Mouse (Mus musculus) forebrain, postnatal 0 days (tissue): ENCODE results near the gene Acp2. TPM values are rescaled to one million over a fixed set of nuclear protein-coding genes. Genes with fewer than 3 reads are reported as not detected.

ENCODE experiments used
- ATAC-seq: fragments of 200-750 bp; cut with Nextera tagmentation; 2 replicates; pipeline ENCODE4 v1.8.0; 2017; ENCODE audit warnings: mild to moderate bottlenecking, moderate library complexity
- DNase-seq: peaks from one replicate; pipeline ENCODE4 v3.0.0-alpha.2; 2015
- H3K27ac ChIP-seq: fragments of 300-500 bp; sonication (generic); 2 replicates; pipeline ENCODE4 v1.5.1; 2014; ENCODE audit warnings: low read depth, mild to moderate bottlenecking, antibody characterized with exemption, low read length, moderate library complexity, mixed read lengths
- H3K27me3 ChIP-seq: fragments of 300-500 bp; sonication (generic); 2 replicates; pipeline ENCODE4 v1.6.1; 2014; ENCODE audit warnings: mild to moderate bottlenecking, low read length, mixed read lengths; ENCODE audit not compliant: insufficient read depth
- H3K36me3 ChIP-seq: fragments of 300-500 bp; sonication (generic); 2 replicates; pipeline ENCODE4 v1.6.1; 2014; ENCODE audit warnings: mild to moderate bottlenecking, moderate library complexity; ENCODE audit not compliant: insufficient read depth
- H3K4me1 ChIP-seq: fragments of 300-500 bp; sonication (generic); 2 replicates; pipeline ENCODE4 v1.6.1; 2014; ENCODE audit warnings: antibody characterized with exemption; ENCODE audit not compliant: insufficient read depth
- H3K4me2 ChIP-seq: fragments of 300-500 bp; sonication (generic); 2 replicates; pipeline ENCODE4 v1.6.1; 2014; ENCODE audit warnings: low read depth, mild to moderate bottlenecking, moderate library complexity
- H3K4me3 ChIP-seq: fragments of 300-500 bp; sonication (generic); 2 replicates; pipeline ENCODE4 v1.5.1; 2014; ENCODE audit warnings: low read depth, low read length, mixed read lengths
- H3K9ac ChIP-seq: fragments of 300-500 bp; sonication (generic); 2 replicates; pipeline ENCODE4 v1.6.1; 2014; ENCODE audit warnings: mild to moderate bottlenecking
- H3K9me3 ChIP-seq: fragments of 300-500 bp; sonication (generic); 2 replicates; pipeline ENCODE4 v1.6.1; 2016; ENCODE audit warnings: low read length
- CTCF ChIP-seq: sonication (generic); IDR thresholded peaks from 2 replicates; pipeline ENCODE4 v1.5.1; 2016; ENCODE audit warnings: antibody characterized with exemption, control low read depth, low read depth
- WGBS: fragments of 180-500 bp; shearing (Covaris S2); extraction: QIAGEN DNeasy Blood & Tissue Kit; methylation state at CpG from one replicate; pipeline ENCODE4 v1.1.7; 2014; 5-methylcytosine and 5-hydroxymethylcytosine counted together
- polyA plus RNA-seq: library from polyadenylated mRNA; unstranded; fragments of >200 nt; fragmentation: Nextera tagmentation; extraction: Ambion mirVana; gene quantifications from 2 replicates; pipeline ENCODE4 v1.2.1, GENCODE M21; 2015
- total RNA-seq: library from RNA; depleted of rRNA; stranded (reverse); fragments of >200 nt; gene quantifications from 2 replicates; pipeline ENCODE4 v1.2.3, GENCODE M21; 2014; rRNA removed

The Acp2 gene
- total RNA-seq = 32.9 and 39.4 TPM in 2 replicates
- 24.4 and 32.2 TPM in 2 replicates for polyA plus RNA-seq

- H3K36me3 ChIP-seq = peaks cover 21% of the 10 kb centered on the region
- peak; percentile 98 for ATAC-seq
- peak within 1 kb of the TSS; percentile 86 for H3K27ac ChIP-seq
- no peaks in the 10 kb centered on the region for H3K9me3 ChIP-seq
- peak within 1 kb of the TSS; percentile 74 for H3K9ac ChIP-seq
- H3K27me3 ChIP-seq = no peaks in the 10 kb centered on the region
- WGBS = 4% methylated on average over 28 of the region's 28 CpGs
- peaks cover 15% of the 10 kb centered on the region for H3K4me1 ChIP-seq
- peak within 1 kb of the TSS; percentile 66 for H3K4me2 ChIP-seq
- TF ChIP-seq CTCF = peak; percentile 36; the same call in 1 of the 2 replicates
- peak within 1 kb of the TSS; percentile 59 for H3K4me3 ChIP-seq
- DNase-seq = peak; percentile 97
Observed at GRCm38 (mm10) chr2:91202222-91202971, at the start of gene Acp2, which contains the start of gene Nr1h3. Acp2 (plus strand) TSS chr2:91202885. Nr1h3 (minus strand) TSS chr2:91202834.

- WGBS = 93% methylated on average over 3 of the region's 3 CpGs
- TF ChIP-seq CTCF = no peak
- DNase-seq = no peak
Observed at GRCm38 (mm10) chr2:91152885-91153377, 49.8 kb upstream of the Acp2 start.

GRCm38 (mm10) chr2:91154091-91154490, 48.6 kb upstream of the Acp2 start:
- TF ChIP-seq CTCF = no peak
- 95% methylated on average over 3 of the region's 3 CpGs for WGBS
- Histone ChIP-seq H3K36me3 (peaks cover 83% of the 10 kb centered on the region), H3K27me3 (no peaks in the 10 kb centered on the region), H3K4me3 (no peak overlapping the region), H3K4me1 (no peaks in the 10 kb centered on the region), H3K9me3 (no peaks in the 10 kb centered on the region), H3K9ac (no peak overlapping the region), H3K4me2 (no peak overlapping the region), H3K27ac (no peak overlapping the region)
- no peak for ATAC-seq
- no peak for DNase-seq

More at GRCm38 (mm10) chr2:91152885-91153377, 49.8 kb upstream of the Acp2 start:
- H3K9me3 ChIP-seq = no peaks in the 10 kb centered on the region
- no peak overlapping the region for H3K27ac ChIP-seq
- H3K27me3 ChIP-seq = no peaks in the 10 kb centered on the region
- H3K4me3 ChIP-seq = no peak overlapping the region
- H3K36me3 ChIP-seq = peaks cover 77% of the 10 kb centered on the region
- H3K4me2 ChIP-seq = no peak overlapping the region
- ATAC-seq = no peak
- H3K4me1 ChIP-seq = no peaks in the 10 kb centered on the region
- no peak overlapping the region for H3K9ac ChIP-seq

GRCm38 (mm10) chr2:91157002-91157752, 45.5 kb upstream of the Acp2 start:
- 31% methylated on average over 6 of the region's 6 CpGs for WGBS
- Histone ChIP-seq H3K9me3 (no peaks in the 10 kb centered on the region), H3K9ac (no peak overlapping the region), H3K36me3 (peaks cover 87% of the 10 kb centered on the region), H3K4me1 (no peaks in the 10 kb centered on the region), H3K27ac (no peak overlapping the region), H3K4me2 (no peak overlapping the region), H3K27me3 (no peaks in the 10 kb centered on the region), H3K4me3 (no peak overlapping the region)
- ATAC-seq (no peak), DNase-seq (no peak)
- no peak for TF ChIP-seq CTCF

GRCm38 (mm10) chr2:91160591-91160990, 42.1 kb upstream of the Acp2 start:
- Histone ChIP-seq H3K4me3 (no peak overlapping the region), H3K27ac (no peak overlapping the region), H3K36me3 (peaks cover 86% of the 10 kb centered on the region), H3K4me1 (no peaks in the 10 kb centered on the region), H3K9me3 (no peaks in the 10 kb centered on the region), H3K27me3 (no peaks in the 10 kb centered on the region), H3K9ac (no peak overlapping the region), H3K4me2 (no peak overlapping the region)
- ATAC-seq (no peak), DNase-seq (no peak)
- 92% methylated on average over 6 of the region's 6 CpGs for WGBS
- TF ChIP-seq CTCF = no peak

GRCm38 (mm10) chr2:91162952-91163351, 39.7 kb upstream of the Acp2 start:
- Histone ChIP-seq H3K27me3 (no peaks in the 10 kb centered on the region), H3K4me1 (no peaks in the 10 kb centered on the region), H3K9ac (no peak overlapping the region), H3K36me3 (peaks cover 87% of the 10 kb centered on the region), H3K27ac (no peak overlapping the region), H3K4me3 (no peak overlapping the region), H3K9me3 (no peaks in the 10 kb centered on the region), H3K4me2 (no peak overlapping the region)
- ATAC-seq (no peak), DNase-seq (no peak)
- TF ChIP-seq CTCF = no peak
- 92% methylated on average over 4 of the region's 4 CpGs for WGBS

- H3K4me1 ChIP-seq = no peaks in the 10 kb centered on the region
- 96% methylated on average over 5 of the region's 5 CpGs for WGBS
- H3K4me3 ChIP-seq = no peak overlapping the region
- no peaks in the 10 kb centered on the region for H3K27me3 ChIP-seq
- no peaks in the 10 kb centered on the region for H3K9me3 ChIP-seq
- ATAC-seq (no peak), DNase-seq (no peak)
- H3K27ac ChIP-seq = no peak overlapping the region
- no peak for TF ChIP-seq CTCF
- peaks cover 88% of the 10 kb centered on the region for H3K36me3 ChIP-seq
- H3K4me2 ChIP-seq = no peak overlapping the region
- H3K9ac ChIP-seq = no peak overlapping the region
Observed at GRCm38 (mm10) chr2:91163532-91163931, 39.2 kb upstream of the Acp2 start.
